ENCODE assay signal across 8 mouse cellular contexts in genomic region chr4:154299541-154300271, GRCm38 (mm10). TPM values are rescaled to one million over a fixed set of nuclear protein-coding genes. Genes with fewer than 3 reads are reported as not detected.
DNase-seq lines count a peak whose midpoint lies in the region; ATAC-seq and TF ChIP-seq lines count a peak whose summit lies in the region.

No protein-coding gene starts in this region.

- H3K9ac ChIP-seq in hindbrain, embryonic 12.5 days: no peak overlapping the region
- peak overlapping the region; percentile 55 for H3K9ac ChIP-seq in limb, embryonic 12.5 days (replicated peaks)
- peak overlapping the region; percentile 36; the same call in 1 of the 2 replicates for H3K9ac ChIP-seq in midbrain, embryonic 14.5 days (replicated peaks; ENCODE audit: low read length)

- H3K27me3 ChIP-seq in hindbrain, embryonic 12.5 days: peaks cover 50% of the 10 kb centered on the region
- peaks cover 47% of the 10 kb centered on the region for H3K27me3 ChIP-seq in limb, embryonic 12.5 days
- peaks cover 31% of the 10 kb centered on the region for H3K27me3 ChIP-seq in midbrain, embryonic 14.5 days (ENCODE audit: control insufficient read depth, insufficient read depth, low read length)

- H3K36me3 ChIP-seq in hindbrain, embryonic 12.5 days: no peaks in the 10 kb centered on the region
- H3K36me3 ChIP-seq in limb, embryonic 12.5 days: no peaks in the 10 kb centered on the region
- no peaks in the 10 kb centered on the region for H3K36me3 ChIP-seq in midbrain, embryonic 14.5 days (ENCODE audit: control insufficient read depth, insufficient read depth, low read length)

- peak overlapping the region; percentile 66 for H3K4me2 ChIP-seq in hindbrain, embryonic 12.5 days (replicated peaks)
- peak overlapping the region; percentile 96 for H3K4me2 ChIP-seq in limb, embryonic 12.5 days
- peak overlapping the region; percentile 68 for H3K4me2 ChIP-seq in midbrain, embryonic 14.5 days (ENCODE audit: low read length)

- WGBS in hindbrain, embryonic 12.5 days: 1% methylated on average over 56 of the region's 66 CpGs
- under 1% methylated on average over 65 of the region's 66 CpGs for WGBS in limb, embryonic 12.5 days
- 2% methylated on average over 65 of the region's 66 CpGs for WGBS in midbrain, embryonic 14.5 days

- H3K4me1 ChIP-seq in bone marrow macrophage, adult 2 months (ENCODE audit: control insufficient read depth, insufficient read depth, low read length): no peaks in the 10 kb centered on the region
- H3K4me1 ChIP-seq in hindbrain, embryonic 12.5 days: peaks cover 13% of the 10 kb centered on the region
- peaks cover 24% of the 10 kb centered on the region for H3K4me1 ChIP-seq in limb, embryonic 12.5 days (replicated peaks)
- no peaks in the 10 kb centered on the region for H3K4me1 ChIP-seq in midbrain, embryonic 14.5 days (ENCODE audit: control insufficient read depth, insufficient read depth, low read length)

- TF ChIP-seq POLR2A in bone marrow macrophage, adult 2 months (IDR thresholded peaks at IDR 0.05; ENCODE audit: borderline replicate concordance, low read depth, low read length): no peak

- H3K9me3 ChIP-seq in hindbrain, embryonic 12.5 days (replicated peaks): no peaks in the 10 kb centered on the region
- no peaks in the 10 kb centered on the region for H3K9me3 ChIP-seq in limb, embryonic 12.5 days
- H3K9me3 ChIP-seq in midbrain, embryonic 14.5 days (ENCODE audit: control insufficient read depth, low read length): no peaks in the 10 kb centered on the region

- DNase-seq in CD4-positive, CD25-positive, alpha-beta regulatory T cell, adult 2 months (ENCODE audit: low read depth, low spot score): peak; percentile 4
- DNase-seq in midbrain, embryonic 14.5 days: peak; percentile 30
- no peak for DNase-seq in adrenal gland, postnatal 25 days
- DNase-seq in layer of hippocampus, adult 18-20 months (ENCODE audit: low spot score in 2 of 2): no peak

- peak overlapping the region; percentile 11; the same call in 1 of the 2 replicates for H3K4me3 ChIP-seq in bone marrow macrophage, adult 2 months (ENCODE audit: insufficient read depth, low read length)
- peak overlapping the region; percentile 39 for H3K4me3 ChIP-seq in hindbrain, embryonic 12.5 days
- peak overlapping the region; percentile 58 for H3K4me3 ChIP-seq in limb, embryonic 12.5 days (replicated peaks)
- peak overlapping the region; percentile 38 for H3K4me3 ChIP-seq in midbrain, embryonic 14.5 days (replicated peaks; ENCODE audit: low read depth, low read length)

- H3K27ac ChIP-seq in bone marrow macrophage, adult 2 months (ENCODE audit: insufficient read depth, low read depth, low read length): no peak overlapping the region
- no peak overlapping the region for H3K27ac ChIP-seq in hindbrain, embryonic 12.5 days
- no peak overlapping the region for H3K27ac ChIP-seq in limb, embryonic 12.5 days
- H3K27ac ChIP-seq in midbrain, embryonic 14.5 days (replicated peaks; ENCODE audit: low read depth, low read length): no peak overlapping the region

- no peak for ATAC-seq in CD4-positive, CD25-positive, alpha-beta regulatory T cell, adult 4 months
- no peak for ATAC-seq in hindbrain, embryonic 12.5 days (ENCODE audit: low FRiP score)
- ATAC-seq in limb, embryonic 12.5 days (ENCODE audit: insufficient number of reproducible peaks, insufficient read depth, low FRiP score, low TSS enrichment, low read depth): peak; percentile 57
- no peak for ATAC-seq in midbrain, embryonic 14.5 days (ENCODE audit: low FRiP score, low TSS enrichment)

- no peak for TF ChIP-seq CTCF in bone marrow macrophage, adult 2 months (IDR thresholded peaks at IDR 0.05; ENCODE audit: low read depth, low read length)

RNA-seq across cellular contexts. Expression of gene Arhgef16, which starts 1.8 kb away (rescaled TPM):
- polyA plus RNA-seq in CD4-positive, CD25-positive, alpha-beta regulatory T cell, adult 4 months (2017; shearing (Covaris generic)): under 1 TPM in 1 of 2 experiments, not detected in 1; 0.39 TPM
- polyA plus RNA-seq in bone marrow macrophage, adult 2 months (2012; ENCODE audit: insufficient read depth, insufficient read length, missing spikeins): not detected in 2 replicates
- polyA plus RNA-seq in hindbrain, embryonic 12.5 days (2016; fragmentation: Nextera tagmentation; extraction: Ambion mirVana): 3.0 and 4.1 TPM in 2 replicates
- 4.2 and 5.2 TPM in 2 replicates for polyA plus RNA-seq in limb, embryonic 12.5 days (2016; fragmentation: Nextera tagmentation; extraction: Ambion mirVana)
- 0.74 and 0.93 TPM in 2 replicates for polyA plus RNA-seq in midbrain, embryonic 14.5 days (2014; fragmentation: Nextera tagmentation; extraction: Ambion mirVana)
- total RNA-seq in adrenal gland, postnatal 25 days (2021): 0.21 and 0.62 TPM in 2 replicates
- total RNA-seq in layer of hippocampus, adult 18-20 months (2021): under 1 TPM; 0.57 to 0.71 TPM

RNA-seq across cellular contexts. Expression of gene B230104I21Rik, which starts 36.2 kb away (rescaled TPM):
- not detected for polyA plus RNA-seq in CD4-positive, CD25-positive, alpha-beta regulatory T cell, adult 4 months (2017; shearing (Covaris generic))
- polyA plus RNA-seq in bone marrow macrophage, adult 2 months (2012; ENCODE audit: insufficient read depth, insufficient read length, missing spikeins): not detected in 2 replicates
- polyA plus RNA-seq in hindbrain, embryonic 12.5 days (2016; fragmentation: Nextera tagmentation; extraction: Ambion mirVana): not detected in 2 replicates
- polyA plus RNA-seq in limb, embryonic 12.5 days (2016; fragmentation: Nextera tagmentation; extraction: Ambion mirVana): 0.33 TPM in 1 of 2 replicates, not detected in the other
- polyA plus RNA-seq in midbrain, embryonic 14.5 days (2014; fragmentation: Nextera tagmentation; extraction: Ambion mirVana): not detected in 2 replicates
- total RNA-seq in adrenal gland, postnatal 25 days (2021): not detected in 2 replicates
- under 1 TPM in 1 of 2 experiments, not detected in 1; 0.53 TPM for total RNA-seq in layer of hippocampus, adult 18-20 months (2021)

Comparison
In these comparisons a context has a peak if more than half of its experiments do, and no peak if none do; other contexts are left out.
1. DNase-seq: peak in CD4-positive, CD25-positive, alpha-beta regulatory T cell, adult 2 months (single experiment) and midbrain, embryonic 14.5 days (single experiment); none in adrenal gland, postnatal 25 days (single experiment) and layer of hippocampus, adult 18-20 months (0 of 2).
2. Peak in every context shown above with its lines, with median percentiles within 50 percentile points of each other: H3K4me3 ChIP-seq and H3K4me2 ChIP-seq.